Mouse (Mus musculus) spleen, adult 2 months (tissue): ENCODE measurements at regions not wholly inside any gene's neighbourhood (a gene's known extent, or its start where the extent isn't known, plus 50 kb on each side); places are given as distances from the start of the nearest gene placed in this dataset.

Experiments used
- DNase-seq, 2 experiments: peaks; one replicate each; pipeline versions ENCODE4 v3.0.0 to v3.0.0-alpha.2; 2012 to 2021; ENCODE audit warnings: low spot score in 2 of 2, low read depth in 1 of 2
- H3K27ac ChIP-seq: fragments of 200-500 bp; 2 replicates; pipeline ENCODE4 v1.5.1; 2012; ENCODE audit warnings: low read length, inconsistent platforms; ENCODE audit not compliant: insufficient read depth
- H3K27me3 ChIP-seq: fragments of 200-500 bp; 2 replicates; pipeline ENCODE4 v1.6.1; 2012; ENCODE audit warnings: mild to moderate bottlenecking, moderate library complexity, low read length, inconsistent platforms; ENCODE audit not compliant: control insufficient read depth, insufficient read depth
- H3K36me3 ChIP-seq: fragments of 200-500 bp; 2 replicates; pipeline ENCODE4 v1.6.1; 2012; ENCODE audit warnings: mild to moderate bottlenecking, low read length, inconsistent platforms; ENCODE audit not compliant: control insufficient read depth, insufficient read depth
- H3K4me1 ChIP-seq: fragments of 200-500 bp; 2 replicates; pipeline ENCODE4 v1.6.1; 2011; ENCODE audit warnings: inconsistent platforms; ENCODE audit not compliant: control insufficient read depth, insufficient read depth, insufficient read length
- H3K4me3 ChIP-seq: fragments of 200-500 bp; 2 replicates; pipeline ENCODE4 v1.5.1; 2011; ENCODE audit warnings: mild to moderate bottlenecking, inconsistent platforms; ENCODE audit not compliant: insufficient read depth, insufficient read length; ENCODE audit errors: extremely low read depth
- CTCF ChIP-seq: fragments of 200-500 bp; IDR thresholded peaks from 2 replicates; pipeline ENCODE4 v1.5.1; 2011; ENCODE audit warnings: mild to moderate bottlenecking, inconsistent platforms; ENCODE audit not compliant: insufficient read depth, insufficient read length, insufficient replicate concordance; ENCODE audit errors: extremely low read depth
- POLR2A ChIP-seq: fragments of 200-500 bp; IDR thresholded peaks from 2 replicates; pipeline ENCODE4 v1.6.1; 2011; ENCODE audit warnings: low read depth, low read length, inconsistent platforms
- WGBS: fragments of 180-500 bp; shearing (Covaris S2); methylation state at CpG from one replicate; pipeline ENCODE4 v1.1.7; 2018; 5-methylcytosine and 5-hydroxymethylcytosine counted together

GRCm38 (mm10) chr14:105698086-105698485 lies 198.5 kb downstream of the Spry2 start:
- Histone ChIP-seq H3K27ac (no peak overlapping the region), H3K36me3 (no peaks in the 10 kb centered on the region), H3K27me3 (no peaks in the 10 kb centered on the region), H3K4me1 (no peaks in the 10 kb centered on the region), H3K4me3 (no peak overlapping the region)
- DNase-seq, result no peak
- TF ChIP-seq POLR2A (no peak), CTCF (no peak)
- WGBS, result 91% methylated on average over 1 of the region's 1 CpGs

GRCm38 (mm10) chr14:105697398-105697797 lies 199.2 kb downstream of the Spry2 start:
- Histone ChIP-seq H3K4me3 (no peak overlapping the region), H3K36me3 (no peaks in the 10 kb centered on the region), H3K4me1 (no peaks in the 10 kb centered on the region), H3K27ac (no peak overlapping the region), H3K27me3 (no peaks in the 10 kb centered on the region)
- TF ChIP-seq POLR2A (no peak), CTCF (no peak)
- no peak for DNase-seq
- 85% methylated on average over 13 of the region's 13 CpGs for WGBS

GRCm38 (mm10) chr14:105694969-105695368 lies 201.7 kb downstream of the Spry2 start:
- DNase-seq, result no peak
- Histone ChIP-seq H3K27me3 (no peaks in the 10 kb centered on the region), H3K4me3 (no peak overlapping the region), H3K27ac (no peak overlapping the region), H3K36me3 (no peaks in the 10 kb centered on the region), H3K4me1 (no peaks in the 10 kb centered on the region)
- TF ChIP-seq POLR2A (no peak), CTCF (no peak)

- TF ChIP-seq POLR2A, result no peak
- no peak for TF ChIP-seq CTCF
- H3K27me3 ChIP-seq, result no peaks in the 10 kb centered on the region
- H3K27ac ChIP-seq, result no peak overlapping the region
- WGBS, result 43% methylated on average over 4 of the region's 4 CpGs
- no peak overlapping the region for H3K4me3 ChIP-seq
- H3K4me1 ChIP-seq, result no peaks in the 10 kb centered on the region
- no peak for DNase-seq
- H3K36me3 ChIP-seq, result no peaks in the 10 kb centered on the region
Measured at GRCm38 (mm10) chr14:105693713-105694112, 202.9 kb downstream of the Spry2 start.

- TF ChIP-seq POLR2A (no peak), CTCF (no peak)
- no peaks in the 10 kb centered on the region for H3K36me3 ChIP-seq
- H3K27ac ChIP-seq, result no peak overlapping the region
- H3K4me1 ChIP-seq, result no peaks in the 10 kb centered on the region
- H3K27me3 ChIP-seq, result no peaks in the 10 kb centered on the region
- no peak overlapping the region for H3K4me3 ChIP-seq
- DNase-seq, result no peak
- WGBS, result 76% methylated on average over 11 of the region's 11 CpGs
Measured at GRCm38 (mm10) chr14:105684826-105685465, 211.7 kb downstream of the Spry2 start.

- no peaks in the 10 kb centered on the region for H3K36me3 ChIP-seq
- no peaks in the 10 kb centered on the region for H3K27me3 ChIP-seq
- DNase-seq, result no peak
- H3K27ac ChIP-seq, result no peak overlapping the region
- 78% methylated on average over 2 of the region's 2 CpGs for WGBS
- no peaks in the 10 kb centered on the region for H3K4me1 ChIP-seq
- TF ChIP-seq POLR2A, result no peak
- no peak overlapping the region for H3K4me3 ChIP-seq
Measured at GRCm38 (mm10) chr14:105684329-105684728, 212.3 kb downstream of the Spry2 start.

GRCm38 (mm10) chr14:105676646-105676930 lies 220.0 kb downstream of the Spry2 start:
- H3K36me3 ChIP-seq, result no peaks in the 10 kb centered on the region
- no peak for DNase-seq
- TF ChIP-seq CTCF (no peak), POLR2A (no peak)
- H3K4me1 ChIP-seq, result no peaks in the 10 kb centered on the region
- no peak overlapping the region for H3K4me3 ChIP-seq
- H3K27me3 ChIP-seq, result no peaks in the 10 kb centered on the region
- WGBS, result 45% methylated on average over 4 of the region's 4 CpGs
- H3K27ac ChIP-seq, result no peak overlapping the region
